Mouse (Mus musculus) MEL (cell line): ENCODE data around the gene Hist1h2bh. TPM values are rescaled to one million over a fixed set of nuclear protein-coding genes. Genes with fewer than 3 reads are reported as not detected.

ENCODE experiments used
- DNase-seq: peaks from one replicate; pipeline ENCODE4 v3.0.0; 2011; ENCODE audit warnings: low read depth, low spot score
- H3K27ac ChIP-seq: 2 replicates; pipeline ENCODE4 v1.5.1; 2012; ENCODE audit warnings: low read depth, mild to moderate bottlenecking, control low read depth, low read length, moderate library complexity; ENCODE audit not compliant: control insufficient read depth
- H3K27me3 ChIP-seq, 2 experiments: fragments of 150-350 bp in 1 of 2; sonication (generic) in 1 of 2; 2 replicates each; pipeline ENCODE4 v1.6.1; 2012; ENCODE audit warnings: low read length in 2 of 2, mild to moderate bottlenecking in 2 of 2, improper control_type of control experiment in 1 of 2, moderate library complexity in 1 of 2; ENCODE audit not compliant: insufficient read depth in 2 of 2, control insufficient read depth in 1 of 2
- H3K36me3 ChIP-seq, 2 experiments: 2 replicates each; pipeline ENCODE4 v1.6.1; 2012 to 2014; ENCODE audit warnings: low read length in 2 of 2, improper control_type of control experiment in 1 of 2, inconsistent platforms in 1 of 2, mild to moderate bottlenecking in 1 of 2; ENCODE audit not compliant: insufficient read depth in 2 of 2, control insufficient read depth in 1 of 2
- H3K4me1 ChIP-seq, 2 experiments: fragments of 150-350 bp in 1 of 2; sonication (generic) in 1 of 2; 2 replicates each; pipeline ENCODE4 v1.6.1; 2012; ENCODE audit warnings: low read length in 2 of 2, improper control_type of control experiment in 1 of 2, mild to moderate bottlenecking in 1 of 2; ENCODE audit not compliant: insufficient read depth in 2 of 2, control insufficient read depth in 1 of 2
- H3K4me3 ChIP-seq, 2 experiments: fragments of 150-350 bp in 1 of 2; sonication (generic) in 1 of 2; 2 replicates each; pipeline ENCODE4 v1.5.1; 2012; ENCODE audit warnings: low read depth in 2 of 2, low read length in 2 of 2, mild to moderate bottlenecking in 2 of 2, moderate library complexity in 2 of 2, control low read depth in 1 of 2, improper control_type of control experiment in 1 of 2; ENCODE audit not compliant: control insufficient read depth in 1 of 2, insufficient read depth in 1 of 2
- H3K79me2 ChIP-seq: 2 replicates; pipeline ENCODE4 v1.6.1; 2012; ENCODE audit warnings: mild to moderate bottlenecking, low read length, moderate library complexity; ENCODE audit not compliant: control insufficient read depth, poor library complexity, insufficient read depth
- H3K9ac ChIP-seq: 2 replicates; pipeline ENCODE4 v1.6.1; 2012; ENCODE audit warnings: low read depth, mild to moderate bottlenecking, control low read depth, low read length, moderate library complexity; ENCODE audit not compliant: control insufficient read depth, poor library complexity, severe bottlenecking
- H3K9me3 ChIP-seq: fragments of 150-350 bp; sonication (generic); replicated peaks from 2 replicates; pipeline ENCODE4 v1.6.1; 2012; ENCODE audit warnings: mild to moderate bottlenecking, low read length, improper control_type of control experiment, moderate library complexity; ENCODE audit not compliant: insufficient read depth
- BHLHE40 ChIP-seq: IDR thresholded peaks from 2 replicates; pipeline ENCODE4 v1.6.1; 2012; ENCODE audit warnings: low read depth, mild to moderate bottlenecking, inconsistent platforms, low read length, improper control_type of control experiment, borderline replicate concordance
- CHD2 ChIP-seq: IDR thresholded peaks from 2 replicates; pipeline ENCODE4 v1.6.1; 2011; ENCODE audit warnings: low read length, improper control_type of control experiment
- CTCF ChIP-seq, 3 experiments: IDR thresholded peaks in 2 of 3; conservative IDR thresholded peaks in 1 of 3; 2 replicates each; pipeline ENCODE4 v1.5.1; 2011 to 2012; ENCODE audit warnings: low read length in 3 of 3, low read depth in 2 of 3, mild to moderate bottlenecking in 2 of 3, improper control_type of control experiment in 1 of 3, inconsistent platforms in 1 of 3, mixed read lengths in 1 of 3, moderate library complexity in 1 of 3; ENCODE audit not compliant: control insufficient read depth in 1 of 3, insufficient read depth in 1 of 3, poor library complexity in 1 of 3, severe bottlenecking in 1 of 3
- E2F4 ChIP-seq: IDR thresholded peaks from 2 replicates; pipeline ENCODE4 v1.6.1; 2011; ENCODE audit warnings: low read depth, low read length, improper control_type of control experiment, borderline replicate concordance
- ELF1 ChIP-seq: IDR thresholded peaks from 2 replicates; pipeline ENCODE4 v1.6.1; 2014; ENCODE audit warnings: low read depth, mild to moderate bottlenecking, inconsistent platforms, low read length, improper control_type of control experiment, moderate library complexity
- EP300 ChIP-seq, 2 experiments: IDR thresholded peaks; 2 replicates each; pipeline ENCODE4 v1.6.1; 2011; ENCODE audit warnings: improper control_type of control experiment in 2 of 2, low read length in 2 of 2, low read depth in 1 of 2, mild to moderate bottlenecking in 1 of 2
- ETS1 ChIP-seq: IDR thresholded peaks from 2 replicates; pipeline ENCODE4 v1.6.1; 2012; ENCODE audit warnings: low read depth, mild to moderate bottlenecking, inconsistent platforms, low read length, improper control_type of control experiment, moderate library complexity
- GABPA ChIP-seq: IDR thresholded peaks from 2 replicates; pipeline ENCODE4 v1.6.1; 2012; ENCODE audit warnings: low read depth, mild to moderate bottlenecking, inconsistent platforms, low read length, improper control_type of control experiment, moderate library complexity
- GATA1 ChIP-seq: IDR thresholded peaks from 2 replicates; pipeline ENCODE4 v1.6.1; 2011; ENCODE audit warnings: low read depth, low read length, improper control_type of control experiment
- HCFC1 ChIP-seq: IDR thresholded peaks from 2 replicates; pipeline ENCODE4 v1.6.1; 2012; ENCODE audit warnings: low read depth, mild to moderate bottlenecking, inconsistent platforms, low read length, improper control_type of control experiment, moderate library complexity
- MAFK ChIP-seq: IDR thresholded peaks from 2 replicates; pipeline ENCODE4 v1.6.1; 2011; ENCODE audit warnings: low read depth, mild to moderate bottlenecking, low read length, improper control_type of control experiment, borderline replicate concordance
- MAX ChIP-seq: IDR thresholded peaks from 2 replicates; pipeline ENCODE4 v1.6.1; 2011; ENCODE audit warnings: low read length, improper control_type of control experiment
- MEF2A ChIP-seq: IDR thresholded peaks from 2 replicates; pipeline ENCODE4 v1.6.1; 2014; ENCODE audit warnings: low read depth, mild to moderate bottlenecking, inconsistent platforms, low read length, improper control_type of control experiment; ENCODE audit not compliant: poor library complexity, insufficient replicate concordance, severe bottlenecking; ENCODE audit errors: extremely low read depth
- MYB ChIP-seq: IDR thresholded peaks from 2 replicates; pipeline ENCODE4 v1.6.1; 2011; ENCODE audit warnings: mild to moderate bottlenecking, low read depth, low read length, improper control_type of control experiment
- MYC ChIP-seq: IDR thresholded peaks from 2 replicates; pipeline ENCODE4 v1.6.1; 2011; ENCODE audit warnings: low read depth, mild to moderate bottlenecking, low read length, improper control_type of control experiment, moderate library complexity
- POLR2A ChIP-seq, 2 experiments: IDR thresholded peaks; 2 replicates each; pipeline ENCODE4 v1.6.1; 2011 to 2012; ENCODE audit warnings: low read length in 2 of 2, mild to moderate bottlenecking in 2 of 2, control low read depth in 1 of 2, improper control_type of control experiment in 1 of 2, low read depth in 1 of 2, moderate library complexity in 1 of 2; ENCODE audit not compliant: control insufficient read depth in 1 of 2, insufficient read depth in 1 of 2, poor library complexity in 1 of 2
- POLR2AphosphoS5 ChIP-seq: IDR thresholded peaks from 2 replicates; pipeline ENCODE4 v1.6.1; 2012; ENCODE audit warnings: low read depth, borderline replicate concordance, mild to moderate bottlenecking, inconsistent platforms, low read length, moderate library complexity, mixed read lengths
- TBP ChIP-seq: IDR thresholded peaks from 2 replicates; pipeline ENCODE4 v1.8.0; 2011; ENCODE audit warnings: low read depth, low read length, improper control_type of control experiment
- UBTF ChIP-seq: IDR thresholded peaks from 2 replicates; pipeline ENCODE4 v1.6.1; 2012; ENCODE audit warnings: low read depth, mild to moderate bottlenecking, inconsistent platforms, low read length, improper control_type of control experiment, moderate library complexity, borderline replicate concordance; ENCODE audit not compliant: insufficient read depth
- USF2 ChIP-seq, 2 experiments: IDR thresholded peaks; 2 replicates each; pipeline ENCODE4 v1.6.1; 2011 to 2012; ENCODE audit warnings: improper control_type of control experiment in 2 of 2, low read length in 2 of 2, borderline replicate concordance in 1 of 2, inconsistent platforms in 1 of 2, low read depth in 1 of 2, mild to moderate bottlenecking in 1 of 2; ENCODE audit not compliant: insufficient read depth in 1 of 2
- ZC3H11A ChIP-seq: IDR thresholded peaks from 2 replicates; pipeline ENCODE4 v1.6.1; 2012; ENCODE audit warnings: low read depth, mild to moderate bottlenecking, inconsistent platforms, low read length, improper control_type of control experiment
- ZKSCAN1 ChIP-seq: IDR thresholded peaks from 2 replicates; pipeline ENCODE4 v1.6.1; 2012; ENCODE audit warnings: low read depth, mild to moderate bottlenecking, inconsistent platforms, low read length, improper control_type of control experiment, moderate library complexity
- ZMIZ1 ChIP-seq: IDR thresholded peaks from 2 replicates; pipeline ENCODE4 v1.6.1; 2012; ENCODE audit warnings: low read depth, mild to moderate bottlenecking, inconsistent platforms, low read length, improper control_type of control experiment, moderate library complexity
- polyA plus RNA-seq, 2 experiments: library from polyadenylated mRNA; stranded (reverse) in 1 of 2; unstranded in 1 of 2; fragments of >175 nt in 1 of 2; fragments of >200 nt in 1 of 2; gene quantifications; 2 replicates each; pipeline versions ENCODE4 v1.2.1 to v1.2.4; 2012; ENCODE audit warnings: low replicate concordance in 2 of 2, low read depth in 1 of 2; ENCODE audit not compliant: insufficient read length in 2 of 2, insufficient read depth in 1 of 2, missing spikeins in 1 of 2
- total RNA-seq: library from RNA; depleted of rRNA; stranded (reverse); fragments of 300-350 nt; gene quantifications from 2 replicates; pipeline ENCODE4 v1.2.3, GENCODE M21; 2012

Hist1h2bh gene
- total and polyA plus RNA-seq, 3 experiments: 0.70 to 275 TPM; not detected in 1

- Histone ChIP-seq H3K36me3 (peaks cover 0 to 33% of the 10 kb centered on the region in 2 experiments; a peak in 2 of 4 replicates), H3K4me3 (no peak overlapping the region), H3K79me2 (no peaks in the 10 kb centered on the region; the same call in 1 of the 2 replicates), H3K4me1 (peaks cover 13 to 31% of the 10 kb centered on the region in 2 experiments), H3K9ac (no peak overlapping the region), H3K27ac (no peak overlapping the region), H3K27me3 (no peaks in the 10 kb centered on the region), H3K9me3 (no peaks in the 10 kb centered on the region)
- no peak for TF ChIP-seq MAX
- TF ChIP-seq MYC: no peak
- TF ChIP-seq CTCF (IDR thresholded peaks at IDR 0.05 in 2 of 3, conservative IDR thresholded peaks at IDR 0.05 in 1 of 3; ENCODE audit: control insufficient read depth in 1 of 3, insufficient read depth in 1 of 3, low read depth in 2 of 3, low read length in 3 of 3, poor library complexity in 1 of 3, severe bottlenecking in 1 of 3): no peak
- no peak for TF ChIP-seq MEF2A
- TF ChIP-seq GABPA: no peak
- no peak for TF ChIP-seq HCFC1
- no peak for TF ChIP-seq GATA1
- no peak for TF ChIP-seq ZKSCAN1
- no peak for TF ChIP-seq ELF1
- TF ChIP-seq POLR2A (IDR thresholded peaks at IDR 0.05; ENCODE audit: control insufficient read depth in 1 of 2, insufficient read depth in 1 of 2, low read depth in 1 of 2, low read length in 2 of 2, poor library complexity in 1 of 2): no peak
- no peak for TF ChIP-seq CHD2
- no peak for DNase-seq
These were observed 48.0 kb upstream of the Hist1h2bh start for GRCm38 (mm10) chr13:23591206-23591605.

DNA sequence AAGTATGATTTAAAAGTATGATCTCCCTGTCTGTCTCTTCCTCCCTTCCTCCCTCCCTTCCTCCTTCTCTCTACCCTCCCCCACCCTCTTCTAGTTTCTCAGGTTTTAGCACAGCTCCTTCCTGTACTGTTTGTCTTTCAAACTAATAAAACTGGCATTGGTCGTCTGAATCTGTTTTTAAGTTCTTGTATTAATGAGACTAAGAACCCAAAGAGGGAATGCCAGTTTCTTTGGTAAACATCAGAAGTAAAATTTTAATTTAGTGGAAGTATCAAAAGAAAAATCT lies 43.7 kb upstream of the Hist1h2bh start:
- Histone ChIP-seq H3K27me3 (no peaks in the 10 kb centered on the region), H3K4me3 (peak overlapping the region; percentile 44 to 62), H3K36me3 (peaks cover 0 to 27% of the 10 kb centered on the region in 2 experiments; a peak in 2 of 4 replicates), H3K9ac (peak overlapping the region; percentile 79)
- no peak for TF ChIP-seq POLR2AphosphoS5
- TF ChIP-seq MYC: no peak
- no peak for TF ChIP-seq BHLHE40
- no peak for TF ChIP-seq ETS1
- TF ChIP-seq HCFC1: no peak
- TF ChIP-seq UBTF: no peak
- no peak for TF ChIP-seq ZC3H11A
- TF ChIP-seq EP300 (IDR thresholded peaks at IDR 0.05; ENCODE audit: low read depth in 1 of 2, low read length in 2 of 2): no peak
- no peak for TF ChIP-seq ZMIZ1
- no peak for TF ChIP-seq MAFK
- TF ChIP-seq MYB: no peak
- no peak for TF ChIP-seq CHD2
- TF ChIP-seq TBP: no peak
- no peak for TF ChIP-seq E2F4
- no peak for TF ChIP-seq MAX
- no peak for TF ChIP-seq CTCF (IDR thresholded peaks at IDR 0.05 in 2 of 3, conservative IDR thresholded peaks at IDR 0.05 in 1 of 3; ENCODE audit: control insufficient read depth in 1 of 3, insufficient read depth in 1 of 3, low read depth in 2 of 3, low read length in 3 of 3, poor library complexity in 1 of 3, severe bottlenecking in 1 of 3)
- no peak for TF ChIP-seq ELF1
- TF ChIP-seq USF2 (IDR thresholded peaks at IDR 0.05; ENCODE audit: borderline replicate concordance in 1 of 2, insufficient read depth in 1 of 2, low read depth in 1 of 2, low read length in 2 of 2): no peak
- no peak for TF ChIP-seq GATA1
- TF ChIP-seq, all 39 proteins: peak for 0
- peak; percentile 70 for DNase-seq
- Histone ChIP-seq H3K4me1 (peaks cover 0 to 8% of the 10 kb centered on the region in 2 experiments; a peak in 2 of 4 replicates), H3K9me3 (no peaks in the 10 kb centered on the region), H3K27ac (peak overlapping the region; percentile 99), H3K79me2 (no peaks in the 10 kb centered on the region; the same call in 1 of the 2 replicates)
